Mouse (Mus musculus) layer of hippocampus, postnatal 25 days (tissue): ENCODE measurements around the gene Meis1. TPM values are rescaled to one million over a fixed set of nuclear protein-coding genes. Genes with fewer than 3 reads are reported as not detected.

Experiments used
- DNase-seq, 2 experiments: peaks; one replicate each; pipeline ENCODE4 v3.0.0; 2022; ENCODE audit warnings: mixed read lengths in 2 of 2, low spot score in 1 of 2; ENCODE audit errors: extremely low spot score in 1 of 2
- total RNA-seq, 2 experiments: library from RNA; stranded (reverse); gene quantifications; 2 replicates each; pipeline ENCODE4 v1.2.3; 2021

Meis1 gene
- total RNA-seq, 2 experiments from 2014 or later, result 2.1 to 2.9 TPM

DNA sequence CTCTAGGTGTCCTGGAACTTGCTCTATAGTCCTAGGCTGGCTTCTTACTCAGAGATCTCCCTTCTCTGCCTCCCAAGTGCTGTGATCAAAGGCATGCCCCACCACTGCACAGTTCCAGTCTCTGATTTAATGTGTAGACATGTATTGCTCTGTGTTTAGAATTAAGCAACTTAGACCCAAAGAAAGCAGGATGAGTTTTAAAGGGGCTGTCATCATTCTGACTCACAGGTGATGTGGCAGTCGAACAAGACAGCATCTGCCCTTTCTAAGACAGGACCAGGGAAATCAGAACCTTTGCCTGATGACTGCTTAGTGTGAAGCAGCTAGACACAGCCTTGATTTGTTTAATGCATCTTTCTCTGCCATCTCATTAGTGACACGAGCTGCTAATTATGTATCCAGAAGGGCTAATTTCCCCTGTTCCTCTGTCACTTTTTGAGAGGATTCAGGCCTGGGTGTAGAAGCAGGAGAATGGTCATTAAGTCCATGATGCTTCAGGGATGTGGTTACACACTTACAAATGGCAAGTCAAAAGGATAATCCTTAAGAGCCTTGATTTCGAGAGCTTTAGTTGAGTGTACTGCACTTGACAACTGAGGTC is 99.5 kb downstream of the Meis1 start:
- DNase-seq, result no peak

DNA sequence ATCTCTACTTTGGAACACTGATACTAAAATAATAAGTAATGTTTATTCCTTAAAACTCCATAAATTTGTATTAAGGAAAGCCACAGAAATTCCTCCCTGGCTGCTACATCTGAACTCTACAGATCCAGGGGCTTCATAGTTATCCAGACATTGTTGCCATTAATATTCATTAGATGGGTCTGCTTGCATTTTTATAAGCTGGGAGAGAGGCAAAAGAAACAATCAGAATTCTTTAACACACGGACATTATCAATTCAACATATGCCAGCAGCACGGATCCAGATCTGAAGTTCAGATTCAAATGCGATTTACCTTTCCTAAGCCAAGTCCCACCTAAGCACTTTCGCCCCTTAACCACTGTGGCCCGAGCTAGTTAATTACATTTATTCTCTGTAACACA is 100.9 kb downstream of the Meis1 start:
- no peak for DNase-seq

DNA sequence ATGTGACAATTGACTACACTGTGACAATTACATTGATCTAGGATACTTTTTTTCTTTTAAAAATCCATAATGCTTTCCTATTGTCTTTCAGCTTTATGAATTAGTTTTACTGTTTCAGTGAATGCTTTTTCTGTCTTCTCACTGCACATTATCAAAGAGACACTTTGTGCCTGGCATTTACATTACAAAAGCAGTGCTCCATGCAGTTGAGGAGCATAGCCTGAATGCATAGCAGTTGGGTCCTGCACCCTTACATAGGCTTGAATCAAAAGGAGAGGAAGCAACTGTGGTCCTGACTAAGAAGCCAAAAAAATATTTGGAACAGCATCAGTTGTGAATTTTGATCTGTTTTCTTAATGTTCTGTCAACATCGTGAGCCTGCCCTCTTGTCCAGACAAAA is 105.5 kb downstream of the Meis1 start:
- no peak for DNase-seq

DNA sequence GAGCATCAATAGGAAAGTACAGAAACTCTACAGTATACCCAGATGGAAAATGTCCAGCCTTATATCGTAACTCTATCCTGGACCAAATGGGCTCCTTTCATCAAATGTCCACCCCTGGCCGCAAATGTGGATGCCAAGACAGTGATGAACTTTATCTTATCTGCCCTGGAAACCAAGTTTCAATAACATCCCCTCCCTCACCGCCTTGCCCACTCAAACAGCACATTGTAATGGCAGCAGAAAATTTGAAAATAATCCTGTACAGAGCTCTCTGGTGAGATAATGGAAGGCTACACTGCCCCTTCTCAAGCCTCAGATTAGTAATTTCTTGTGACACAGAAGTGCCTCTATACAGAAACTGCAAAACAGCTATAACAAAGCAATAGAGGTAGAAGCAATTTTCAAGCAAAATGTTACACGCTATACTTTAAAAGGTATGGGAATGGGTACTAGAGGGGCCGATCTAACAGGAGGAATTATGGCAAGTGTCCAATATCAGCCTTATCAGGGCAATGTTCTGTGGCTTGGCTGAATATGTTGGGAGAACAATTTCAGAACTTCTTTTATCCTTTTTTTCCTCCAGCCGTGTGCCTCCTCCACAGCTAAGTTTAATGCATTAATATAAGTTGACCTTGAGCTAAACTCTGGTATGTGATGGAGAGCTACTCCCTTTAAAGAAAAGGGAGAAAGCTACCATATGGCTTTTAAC is 106.3 kb downstream of the Meis1 start:
- no peak for DNase-seq

GRCm38 (mm10) chr11:18906866-18907265 is 111.9 kb downstream of the Meis1 start:
- DNase-seq, result no peak

- DNase-seq, result no peak
Observed at GRCm38 (mm10) chr11:18905431-18905830, 113.4 kb downstream of the Meis1 start.

DNA sequence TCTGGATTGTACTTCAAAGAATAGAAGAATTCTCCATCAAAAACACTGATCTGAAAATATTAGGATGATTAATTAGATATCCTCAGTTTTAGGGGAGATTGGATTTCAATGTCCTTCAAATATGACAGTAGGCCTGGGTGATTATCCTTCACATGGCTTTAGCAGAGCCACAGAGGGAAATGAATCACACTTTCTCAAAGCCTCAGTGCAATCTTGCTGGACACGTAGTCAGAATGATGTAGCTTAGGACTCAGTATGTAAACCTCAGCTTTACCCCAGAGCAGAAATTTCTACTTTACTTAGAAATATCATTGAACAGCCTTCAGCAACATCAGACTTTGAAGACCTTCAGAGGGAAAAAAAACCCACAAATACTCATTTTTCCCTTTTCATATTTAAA is 113.9 kb downstream of the Meis1 start:
- DNase-seq, result no peak

DNA sequence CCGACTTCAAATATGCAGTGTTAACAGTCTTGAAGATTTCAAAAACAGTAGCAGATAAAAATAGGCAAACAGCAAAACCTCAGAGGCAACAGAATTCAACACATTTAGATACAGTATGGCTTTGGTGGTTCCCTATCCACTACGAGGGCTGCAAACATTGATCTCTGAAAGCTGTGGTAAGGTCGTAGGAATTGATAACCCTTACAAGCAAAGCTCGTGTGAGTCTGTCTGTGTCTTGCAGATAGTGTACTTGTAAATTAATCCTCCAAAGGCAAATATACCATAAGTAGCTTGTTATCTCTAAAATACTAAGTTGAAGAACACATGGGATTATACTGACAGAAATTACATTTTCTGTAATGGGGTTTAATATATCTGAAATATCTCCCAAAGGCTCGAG is 114.5 kb downstream of the Meis1 start:
- no peak for DNase-seq

GRCm38 (mm10) chr11:18900489-18900888 is 118.3 kb downstream of the Meis1 start:
- no peak for DNase-seq

DNA sequence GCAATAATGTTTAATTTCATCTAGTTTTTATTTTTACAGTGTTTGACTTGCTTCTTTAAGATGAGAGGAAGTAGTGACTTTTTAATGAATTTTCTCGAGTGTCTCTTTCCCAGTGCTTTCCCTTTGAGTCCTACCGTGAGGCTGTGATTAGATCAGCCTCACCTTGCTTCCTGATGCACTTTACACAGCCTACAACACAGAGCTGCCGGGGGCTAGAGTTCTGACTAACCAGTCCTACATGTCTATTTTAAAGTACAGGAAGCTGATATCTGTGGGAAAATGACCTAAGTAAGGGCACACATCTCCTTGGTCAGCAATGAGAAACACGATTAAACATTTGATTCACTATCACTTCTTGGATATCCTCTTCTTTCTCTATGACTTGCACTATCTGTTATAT is 119.9 kb downstream of the Meis1 start:
- no peak for DNase-seq

- no peak for DNase-seq
Observed at GRCm38 (mm10) chr11:18897921-18898646, 120.7 kb downstream of the Meis1 start.

- no peak for DNase-seq
Observed at GRCm38 (mm10) chr11:18897250-18897649, 121.5 kb downstream of the Meis1 start.

GRCm38 (mm10) chr11:18892470-18892869 is 126.3 kb downstream of the Meis1 start:
- no peak for DNase-seq

GRCm38 (mm10) chr11:18889139-18889538 is 129.6 kb downstream of the Meis1 start:
- DNase-seq, result no peak

- no peak for DNase-seq
Observed at GRCm38 (mm10) chr11:18888651-18889050, 130.1 kb downstream of the Meis1 start.

GRCm38 (mm10) chr11:18885729-18886325 is 133.0 kb downstream of the Meis1 start:
- DNase-seq, result no peak

DNA sequence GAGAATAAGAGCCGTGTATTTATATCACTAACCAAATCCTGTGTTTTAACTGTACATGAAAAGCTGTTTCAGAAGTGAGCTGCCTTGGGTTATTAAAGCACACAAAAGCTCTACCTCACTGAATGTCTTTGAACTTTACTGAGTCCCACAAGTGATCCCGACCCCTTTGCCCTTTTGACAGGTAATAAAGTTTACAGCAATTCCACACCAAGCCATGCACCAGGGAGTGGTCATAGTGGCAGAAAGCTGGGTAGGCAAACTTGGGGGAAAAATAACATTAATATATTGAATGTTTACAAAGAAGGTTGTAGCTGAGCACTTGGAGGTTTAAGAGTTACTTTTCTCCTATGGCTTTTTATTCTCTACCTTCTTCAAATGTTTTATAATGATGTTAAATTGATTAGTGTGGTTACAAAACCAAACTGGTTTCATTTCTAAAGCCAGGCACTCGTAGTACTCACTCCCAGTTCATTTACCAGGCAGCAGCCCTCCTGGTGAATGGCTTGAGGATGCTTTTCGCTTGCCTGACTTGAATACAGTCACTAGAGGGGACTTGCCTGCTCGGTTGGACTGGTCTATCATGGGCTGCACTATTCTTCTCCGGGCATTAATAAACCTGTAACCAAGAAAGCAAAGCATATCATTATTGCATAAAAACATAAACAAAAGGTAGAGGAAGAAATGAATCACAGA is 133.6 kb downstream of the Meis1 start:
- no peak for DNase-seq

- no peak for DNase-seq
Observed at GRCm38 (mm10) chr11:18883987-18884386, 134.8 kb downstream of the Meis1 start.

DNA sequence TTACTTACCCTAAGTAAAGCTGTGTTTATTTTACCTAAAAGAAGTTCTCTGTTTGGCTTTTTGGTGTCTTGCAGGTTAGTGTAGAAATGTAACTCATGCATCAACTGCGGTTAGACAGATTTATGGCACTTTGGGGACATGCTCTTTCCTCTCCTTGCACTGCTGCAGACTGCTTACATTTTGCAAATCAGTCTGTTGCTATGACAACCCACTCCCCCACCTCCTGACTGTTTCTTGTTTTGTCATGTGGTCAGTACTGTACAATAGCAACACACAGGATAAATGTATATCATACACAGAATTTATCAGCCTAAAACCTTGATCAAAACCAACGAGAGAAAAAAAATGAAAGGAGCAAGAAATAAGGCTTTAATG is 135.3 kb downstream of the Meis1 start:
- no peak for DNase-seq

- DNase-seq, result no peak
Observed at GRCm38 (mm10) chr11:18882747-18883506, 135.9 kb downstream of the Meis1 start.
